Mouse (Mus musculus) heart, postnatal 4 days (tissue): Measurements from ENCODE around the gene Dgki. TPM values are rescaled to one million over a fixed set of nuclear protein-coding genes. Genes with fewer than 3 reads are reported as not detected.
A peak's percentile ranks its signal among the peaks of the same experiment; 100 is the strongest.
"Not testable (repeated sequence)": the region's sequence is repeated elsewhere in the genome, so short reads cannot be mapped to it uniquely, and the experiment has no call there.

Source experiments
- DNase-seq: peaks from one replicate; pipeline ENCODE4 v3.0.0; 2021
- total RNA-seq, 2 experiments: library from RNA; stranded (reverse); gene quantifications; 2 replicates each; pipeline ENCODE4 v1.2.3; 2021

Gene Dgki
- total RNA-seq, 2 experiments from 2014 or later = 0.67 to 0.70 TPM

- no peak for DNase-seq
Observed at GRCm38 (mm10) chr6:37147431-37148022, 152.5 kb downstream of the Dgki start.

DNA sequence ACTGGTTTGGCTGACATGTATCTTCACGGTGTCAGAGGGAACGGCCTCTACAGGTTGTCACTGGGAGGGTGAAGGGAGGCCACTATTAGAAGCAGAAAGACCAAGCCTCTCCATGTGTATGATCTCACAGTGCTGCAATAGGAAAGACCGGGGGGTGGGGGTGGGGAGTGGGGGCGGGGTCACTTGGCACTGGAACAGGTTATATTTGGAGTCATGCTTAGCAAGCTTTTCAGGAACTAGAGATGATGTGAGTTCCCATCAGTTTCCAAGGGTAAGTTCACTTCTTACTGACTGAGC is 156.2 kb downstream of the Dgki start:
- DNase-seq = no peak

DNA sequence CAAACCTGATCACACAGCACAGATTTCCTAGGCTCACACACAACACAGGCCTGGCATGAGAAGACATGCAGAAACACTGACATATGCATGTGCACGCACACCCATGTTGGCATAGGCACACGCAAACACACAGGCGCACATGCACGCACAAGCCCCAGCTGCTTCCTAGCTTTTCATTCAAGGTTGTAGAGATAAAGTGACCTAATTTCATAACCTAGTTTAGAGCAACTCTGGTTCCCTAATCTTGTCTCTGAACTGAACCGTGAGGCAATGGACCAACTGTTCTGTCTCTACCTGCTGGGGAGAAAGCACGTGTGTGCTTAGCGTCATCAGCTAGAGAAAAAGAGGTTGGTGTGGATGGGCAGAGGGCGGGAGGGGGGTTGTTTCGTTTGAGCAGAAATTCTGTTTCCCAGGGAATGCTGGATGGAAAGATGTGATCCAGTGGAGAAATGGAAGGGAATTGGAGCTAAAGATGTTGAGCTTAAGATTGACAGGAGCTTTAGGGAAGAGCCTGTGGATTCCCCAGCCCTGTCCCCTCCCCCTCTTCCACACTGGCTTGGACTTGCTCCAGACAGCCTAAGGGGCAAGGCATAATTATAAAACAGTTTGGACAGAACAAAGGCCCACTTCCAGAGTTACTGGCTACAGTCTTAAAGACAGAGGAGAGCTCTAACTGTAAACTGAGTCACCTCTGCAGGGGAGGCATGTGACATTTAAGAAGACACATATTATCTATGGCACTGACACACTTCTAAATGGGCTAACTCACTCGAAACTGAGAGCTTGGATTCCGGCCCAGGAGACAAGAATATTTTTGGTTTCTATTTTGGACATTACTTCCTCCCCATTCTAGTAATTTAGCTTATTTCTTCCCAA is 156.8 kb downstream of the Dgki start:
- DNase-seq = peak; percentile 18

DNA sequence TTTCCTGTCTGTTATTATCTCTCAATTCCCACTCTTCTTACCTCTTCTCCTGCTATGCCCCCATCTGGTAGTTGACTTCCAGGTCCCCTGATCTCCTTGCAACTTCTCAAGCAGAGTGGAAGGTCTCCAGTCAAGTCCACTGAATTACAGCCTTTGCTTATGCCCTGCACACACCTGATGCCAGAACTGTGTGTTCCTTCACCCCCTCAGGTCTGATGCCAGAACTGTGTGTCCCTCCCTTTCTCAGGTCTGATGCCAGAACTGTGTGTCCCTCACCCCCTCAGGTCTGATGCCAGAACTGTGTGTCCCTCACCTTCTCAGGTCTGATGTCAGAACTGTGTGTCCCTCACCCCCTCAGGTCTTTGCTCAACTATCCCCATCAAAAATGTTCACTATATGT is 161.2 kb downstream of the Dgki start:
- DNase-seq = no peak

GRCm38 (mm10) chr6:37131257-37131656 is 168.7 kb downstream of the Dgki start:
- no peak for DNase-seq

- no peak for DNase-seq
Observed at GRCm38 (mm10) chr6:37120417-37121154, 179.4 kb downstream of the Dgki start.

DNA sequence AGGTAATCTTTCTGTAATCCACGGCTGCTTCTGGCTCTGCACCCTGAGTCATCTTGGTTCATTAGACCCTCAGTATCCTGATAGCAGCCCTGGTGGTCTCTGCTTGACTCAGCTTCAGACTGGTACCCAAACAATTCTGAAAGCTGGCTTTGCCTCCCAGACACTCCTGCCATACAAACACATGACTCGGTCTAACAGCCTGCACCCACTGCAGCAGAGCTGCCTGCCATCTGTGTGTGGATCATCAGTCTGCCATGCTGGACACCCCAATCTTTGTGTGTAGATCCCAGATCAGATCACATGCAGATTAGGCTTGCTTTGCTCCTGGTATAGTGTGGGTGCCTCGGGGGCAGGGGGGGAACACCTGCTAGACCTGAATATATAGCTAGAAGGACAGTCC is 180.8 kb downstream of the Dgki start:
- no peak for DNase-seq

- DNase-seq = no peak
Observed at GRCm38 (mm10) chr6:37113048-37113447, 186.9 kb downstream of the Dgki start.

DNA sequence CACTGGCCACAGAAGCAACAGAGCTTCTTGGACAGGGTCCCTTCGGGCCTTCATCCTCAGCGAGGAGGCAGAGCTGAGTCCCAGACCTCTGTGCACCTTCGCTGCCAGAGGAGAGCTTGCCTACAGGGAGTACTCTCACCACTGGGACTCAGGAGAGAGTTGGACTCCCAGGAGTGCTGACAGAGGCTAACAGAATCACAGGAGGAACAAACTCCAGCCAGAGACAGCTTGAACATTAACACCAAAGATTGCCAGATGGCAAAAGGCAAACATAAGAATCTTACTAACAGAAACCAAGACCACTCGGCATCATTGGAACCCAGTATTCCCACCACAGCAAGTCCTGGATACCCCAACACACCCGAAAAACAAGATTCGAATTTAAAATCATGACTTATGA is 193.7 kb downstream of the Dgki start:
- not testable (repeated sequence) for DNase-seq

- no peak for DNase-seq
Observed at GRCm38 (mm10) chr6:37100413-37100812, 199.6 kb downstream of the Dgki start.

DNA sequence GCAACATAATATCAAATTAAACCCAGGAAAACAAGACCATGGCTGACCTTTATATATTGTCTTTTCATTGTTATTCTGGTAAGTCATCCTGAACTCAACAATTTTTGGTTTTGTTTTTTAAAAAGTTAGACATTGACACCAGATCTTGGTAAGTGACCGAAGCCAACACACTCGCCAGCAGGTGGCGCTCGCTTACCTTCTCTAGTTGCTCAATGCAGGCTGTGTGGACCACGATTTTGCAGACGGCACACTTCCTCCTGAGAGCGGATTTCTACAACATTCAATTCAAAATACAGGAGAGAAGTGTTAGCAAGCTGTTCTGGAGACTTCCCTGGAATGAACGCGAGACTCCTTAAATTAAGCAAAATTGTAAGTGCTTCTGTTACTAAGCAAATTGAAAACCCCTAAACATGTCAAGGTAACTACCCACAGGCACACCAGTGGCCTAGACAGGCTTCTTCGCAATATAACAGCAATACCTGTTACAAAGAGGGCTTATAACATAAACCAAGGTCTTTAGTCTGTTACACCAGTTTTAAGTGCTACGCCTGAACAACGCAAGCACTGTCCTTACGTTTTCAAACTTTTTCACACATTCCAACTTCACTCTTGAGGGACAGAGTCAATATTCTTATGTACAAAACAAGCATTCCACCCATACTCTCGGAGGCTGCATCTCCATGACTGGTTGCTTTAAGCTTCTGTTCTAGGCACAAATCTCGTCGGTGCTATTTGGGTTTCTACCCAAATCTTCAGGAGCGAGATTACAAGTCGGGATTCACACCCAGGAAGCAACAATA is 202.4 kb downstream of the Dgki start:
- peak; percentile 92 for DNase-seq

DNA sequence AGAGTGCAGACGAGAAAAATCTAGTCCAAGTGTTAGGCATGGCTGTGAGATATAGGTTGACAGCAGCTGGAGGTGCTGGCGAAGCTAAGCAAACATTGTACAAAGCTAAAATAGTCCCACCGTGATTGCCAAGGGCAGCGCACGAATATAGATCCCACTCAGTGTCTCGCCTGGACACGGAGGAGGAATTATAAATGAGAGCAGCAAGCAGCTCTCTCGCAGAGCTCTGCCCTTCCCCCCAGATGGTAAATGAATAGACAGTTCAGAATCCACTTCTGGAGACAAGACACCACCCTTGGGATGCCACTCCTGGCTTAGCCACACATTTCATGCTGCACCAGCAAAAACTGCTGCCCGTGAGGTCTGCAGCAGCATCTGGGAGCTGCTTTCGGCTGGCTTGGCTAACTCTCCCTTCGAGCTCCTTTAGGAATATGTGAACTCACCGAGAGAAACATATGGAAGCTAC is 203.1 kb downstream of the Dgki start:
- DNase-seq = peak; percentile 7

DNA sequence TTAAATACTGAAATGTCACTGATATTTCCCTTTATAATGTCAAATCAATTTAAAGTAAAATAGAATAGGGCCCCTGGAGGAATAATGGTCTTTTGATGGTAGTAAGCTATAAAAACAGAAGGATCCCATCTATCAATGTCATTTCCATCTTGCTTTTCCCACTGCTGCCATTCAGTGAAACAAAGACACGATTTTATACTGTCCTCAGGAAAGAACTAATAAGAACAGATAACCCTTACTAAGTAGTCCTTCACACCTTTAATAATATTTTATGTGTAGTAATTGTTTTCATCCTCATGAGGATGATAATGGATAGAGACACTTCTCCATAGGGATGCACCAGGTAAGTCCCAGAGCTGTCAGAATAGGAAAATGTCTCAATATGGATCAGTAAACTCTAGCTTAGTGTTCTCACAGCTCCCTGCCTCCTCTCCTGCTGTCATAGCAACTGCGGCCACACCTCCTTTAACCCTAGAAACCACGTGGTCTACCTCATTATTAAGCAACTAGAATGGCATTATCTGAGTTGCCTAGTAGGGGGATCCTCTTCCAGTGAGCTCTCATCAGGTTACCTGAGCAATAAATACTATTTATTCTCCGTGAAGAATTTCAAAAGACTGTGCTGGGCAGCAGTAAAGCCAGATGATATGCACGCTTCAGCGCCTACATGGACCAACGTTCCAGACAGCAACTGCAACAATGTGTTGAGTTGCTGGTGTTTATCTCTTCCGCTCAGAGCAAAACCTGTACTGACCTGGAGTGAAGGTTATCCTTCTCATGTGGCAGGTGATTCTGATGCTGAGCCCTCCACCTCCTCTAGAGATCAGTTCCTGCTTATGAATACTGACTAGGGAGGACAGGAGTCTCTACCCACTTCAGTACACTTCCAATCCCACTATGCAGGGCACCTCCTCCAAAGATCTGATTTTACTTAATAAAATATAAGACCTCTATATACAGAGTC is 210.6 kb downstream of the Dgki start:
- no peak for DNase-seq

DNA sequence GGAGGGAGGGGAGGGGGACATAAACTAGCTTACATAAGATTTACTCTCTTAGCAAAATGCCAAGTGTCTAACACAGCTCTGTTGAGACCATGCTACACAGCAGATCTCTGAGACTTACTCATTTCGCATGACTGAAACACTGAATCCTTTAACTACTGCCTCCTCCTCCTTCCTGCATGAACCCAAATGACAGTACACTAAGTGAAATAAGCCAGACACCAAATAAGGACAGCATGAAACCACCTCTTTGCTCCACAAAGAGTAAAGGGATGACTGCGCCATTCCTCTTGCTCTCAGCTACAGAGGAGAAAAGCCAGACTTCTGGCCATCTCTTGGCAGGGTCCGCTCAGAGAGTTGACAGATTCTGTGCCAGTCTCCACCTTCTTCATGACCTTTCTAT is 217.0 kb downstream of the Dgki start:
- DNase-seq = no peak

GRCm38 (mm10) chr6:37072401-37073016 is 227.5 kb downstream of the Dgki start:
- DNase-seq = peak; percentile 10

DNA sequence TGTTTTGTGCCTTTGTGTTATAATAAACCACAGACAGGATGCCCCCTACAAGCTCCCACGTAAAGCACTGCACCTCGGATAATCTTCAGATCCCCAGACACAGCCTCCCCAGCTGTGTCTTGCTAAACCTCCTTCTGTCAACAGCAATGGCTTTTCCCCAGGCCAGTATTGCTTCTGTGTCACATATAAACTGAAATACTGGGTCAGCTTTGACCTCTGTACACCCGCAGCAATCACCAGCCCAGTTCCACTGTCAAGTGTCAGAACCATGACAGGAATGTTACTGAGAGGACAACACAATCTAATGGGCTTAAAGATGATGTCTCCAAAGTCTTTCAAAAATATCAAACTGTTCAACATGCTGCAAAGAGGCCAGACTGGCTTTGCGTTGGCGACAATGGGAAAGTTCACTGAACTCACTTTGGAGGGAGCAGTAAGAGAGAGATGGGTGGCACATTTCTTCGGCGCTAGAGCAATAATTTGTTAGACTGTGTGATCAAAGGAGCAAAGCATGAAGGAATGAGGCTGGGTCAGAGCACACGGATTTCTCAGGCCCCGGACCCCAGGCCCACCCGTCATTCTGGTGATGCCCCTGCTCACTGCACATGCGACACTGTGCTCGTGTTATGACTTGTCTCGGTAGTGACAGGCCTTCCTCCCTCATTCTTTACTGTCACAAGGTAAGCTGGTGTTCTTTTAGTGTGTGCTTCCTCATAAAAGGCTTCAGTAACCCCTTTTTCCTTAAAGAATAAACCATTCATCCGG is 230.0 kb downstream of the Dgki start:
- no peak for DNase-seq

- DNase-seq = peak; percentile 34
Observed at GRCm38 (mm10) chr6:37068737-37069136, 231.2 kb downstream of the Dgki start.

DNA sequence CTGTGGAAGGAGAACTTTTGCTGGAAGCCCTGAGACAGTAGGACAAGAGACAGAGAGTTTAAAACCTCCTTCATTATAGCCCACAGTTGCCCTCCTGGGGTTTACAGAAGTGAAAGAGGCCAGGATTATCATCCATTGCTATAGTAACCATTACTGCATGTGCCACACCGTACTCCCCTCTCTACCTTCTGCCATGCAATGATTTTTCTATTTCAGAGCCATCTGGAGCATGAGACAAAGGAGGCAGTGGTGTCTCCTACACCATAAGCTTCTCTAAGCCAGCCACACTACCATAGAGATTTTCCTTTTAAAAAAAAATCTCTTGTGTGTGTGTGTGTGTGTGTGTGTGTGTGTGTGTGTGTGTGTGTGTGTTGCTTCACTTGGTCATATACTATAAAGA is 232.6 kb downstream of the Dgki start:
- no peak for DNase-seq

- no peak for DNase-seq
Observed at GRCm38 (mm10) chr6:37064214-37064830, 235.7 kb downstream of the Dgki start.

DNA sequence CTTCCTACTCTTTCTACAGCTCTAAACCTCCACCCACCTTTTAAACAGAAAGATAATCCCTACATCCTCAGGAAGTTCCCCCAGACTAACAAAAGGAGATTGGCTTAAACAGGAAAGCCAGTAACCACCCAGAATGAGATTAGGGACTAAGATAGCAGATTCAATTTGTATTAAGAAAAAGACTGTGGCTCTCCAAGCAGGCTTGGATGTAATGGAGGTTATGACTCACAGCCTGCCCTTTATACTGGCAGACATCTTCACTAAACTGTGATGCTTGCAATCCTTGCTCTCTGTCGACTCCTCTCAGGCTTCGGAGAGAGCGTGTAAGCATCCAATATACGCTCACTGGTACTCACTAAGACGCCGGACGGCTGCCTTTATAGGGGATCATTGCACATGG is 236.7 kb downstream of the Dgki start:
- DNase-seq = no peak
